Mouse (Mus musculus) adrenal gland, postnatal 10 days (tissue): ENCODE measurements around the gene Hoxd10. TPM values are rescaled to one million over a fixed set of nuclear protein-coding genes. Genes with fewer than 3 reads are reported as not detected.
A peak's percentile ranks its signal among the peaks of the same experiment; 100 is the strongest.

Experiments used
- DNase-seq: peaks from one replicate; pipeline ENCODE4 v3.0.0; 2021; ENCODE audit warnings: mixed read lengths
- total RNA-seq, 2 experiments: library from RNA; stranded (reverse); gene quantifications; 2 replicates each; pipeline ENCODE4 v1.2.3; 2021

Gene Hoxd10
- total RNA-seq, 2 experiments from 2014 or later, result 0.15 to 0.27 TPM

GRCm38 (mm10) chr2:74709465-74710419 is 18.0 kb downstream of the Hoxd10 start:
- peak; percentile 4 for DNase-seq

DNA sequence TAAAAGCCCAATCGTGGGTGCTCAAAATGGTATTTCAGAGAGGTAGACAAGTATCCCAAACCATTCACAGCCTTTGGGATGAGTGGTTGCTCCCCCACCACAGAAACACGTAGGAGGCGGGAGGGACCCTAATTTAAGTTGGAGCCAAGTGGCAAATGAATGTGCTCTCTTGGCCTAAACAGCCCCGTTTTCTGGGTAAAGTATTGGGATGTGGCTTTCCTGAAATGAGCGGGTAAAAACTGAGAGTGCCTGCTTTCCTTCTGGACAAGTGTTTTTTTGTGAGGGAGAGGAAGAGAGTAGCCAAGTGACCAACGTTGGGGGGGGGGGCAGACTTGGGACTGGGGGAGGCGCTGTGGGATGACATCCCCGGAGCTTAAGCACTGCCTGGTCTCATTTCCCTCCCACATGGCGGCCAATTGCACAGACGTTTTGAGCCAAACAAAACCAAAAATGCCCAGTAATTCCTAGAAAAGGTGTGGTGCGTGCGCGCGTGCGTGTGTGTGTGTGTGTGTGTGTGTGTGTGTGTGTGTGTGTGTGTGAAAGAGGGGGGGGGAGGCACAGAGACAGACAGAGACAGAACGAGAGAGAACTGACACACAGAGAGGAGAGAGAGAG is 19.3 kb downstream of the Hoxd10 start:
- DNase-seq, result peak; percentile 44

DNA sequence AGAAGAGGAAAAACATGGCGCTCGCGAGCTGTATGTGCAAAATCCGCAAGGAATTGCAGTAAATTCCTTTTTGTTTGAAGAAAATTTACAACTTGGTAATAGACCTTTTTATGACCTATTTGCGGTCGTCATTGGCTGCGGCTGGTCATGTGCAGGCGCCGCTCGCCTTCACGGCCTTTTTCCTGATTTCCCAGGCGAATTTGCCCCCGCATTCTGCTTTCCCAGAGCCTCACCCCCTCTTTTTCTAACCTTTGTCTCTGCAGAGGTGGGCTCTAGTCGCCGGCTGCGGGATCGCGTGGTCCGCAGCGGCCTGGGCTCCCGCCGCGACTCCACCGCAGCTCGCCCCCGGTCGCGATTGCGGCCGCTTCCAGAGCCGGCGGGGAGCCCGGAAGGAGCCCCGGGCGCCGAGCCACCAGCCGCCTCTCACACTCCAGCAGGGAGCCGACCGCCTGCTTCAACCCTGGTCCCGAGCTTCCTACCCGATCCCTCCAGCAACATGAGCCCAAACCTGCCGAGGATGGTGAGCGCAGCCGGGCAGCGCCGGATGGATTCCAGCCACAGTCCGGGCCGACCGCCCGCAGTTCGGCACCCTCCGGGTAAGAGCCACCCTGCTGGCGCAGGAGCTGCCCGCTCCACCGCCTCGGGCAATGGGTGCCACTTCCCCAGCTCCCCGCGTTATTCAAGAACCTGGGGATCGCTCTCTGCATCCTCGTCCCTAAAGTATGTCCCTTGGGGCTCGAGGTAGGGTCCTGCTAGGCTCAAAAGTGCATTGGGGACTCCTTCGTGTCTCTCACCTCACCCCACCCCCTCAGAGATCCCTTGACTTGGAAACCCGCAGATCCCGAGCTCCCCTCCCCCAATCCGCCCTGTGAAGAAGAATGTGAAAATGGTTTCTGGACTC is 20.2 kb downstream of the Hoxd10 start, which contains the start of the genes Hoxd3 and Hoxd4:
Gene Hoxd3 (plus strand): TSS at position 207 of the 901 bp plus-strand sequence.
Gene Hoxd4 (plus strand): TSS at position 209 of the 901 bp plus-strand sequence.
- DNase-seq, result peak; percentile 70

GRCm38 (mm10) chr2:74713239-74714150 is 21.8 kb downstream of the Hoxd10 start:
- DNase-seq, result peak; percentile 6

GRCm38 (mm10) chr2:74714156-74714789 is 22.5 kb downstream of the Hoxd10 start:
- peak; percentile 32 for DNase-seq

DNA sequence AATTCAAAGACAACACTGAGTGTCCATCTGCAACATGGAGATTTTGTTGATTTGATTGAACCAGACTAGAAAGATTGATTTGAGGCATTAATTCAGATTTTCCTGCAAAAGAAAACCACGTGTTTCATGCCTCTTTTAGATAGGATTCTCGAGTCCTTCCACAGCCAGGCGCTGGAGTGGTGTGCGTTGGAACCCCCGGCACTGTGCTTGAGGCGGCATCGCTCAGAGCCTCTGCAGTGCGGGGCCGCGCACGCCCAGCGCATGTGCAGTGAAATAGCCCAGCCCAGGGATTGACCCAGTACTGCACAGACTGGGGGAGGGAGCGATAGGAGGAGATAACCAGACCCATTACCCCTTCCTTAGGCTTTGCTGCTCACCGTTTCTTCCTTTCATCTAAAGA is 23.2 kb downstream of the Hoxd10 start:
- DNase-seq, result peak; percentile 75

DNA sequence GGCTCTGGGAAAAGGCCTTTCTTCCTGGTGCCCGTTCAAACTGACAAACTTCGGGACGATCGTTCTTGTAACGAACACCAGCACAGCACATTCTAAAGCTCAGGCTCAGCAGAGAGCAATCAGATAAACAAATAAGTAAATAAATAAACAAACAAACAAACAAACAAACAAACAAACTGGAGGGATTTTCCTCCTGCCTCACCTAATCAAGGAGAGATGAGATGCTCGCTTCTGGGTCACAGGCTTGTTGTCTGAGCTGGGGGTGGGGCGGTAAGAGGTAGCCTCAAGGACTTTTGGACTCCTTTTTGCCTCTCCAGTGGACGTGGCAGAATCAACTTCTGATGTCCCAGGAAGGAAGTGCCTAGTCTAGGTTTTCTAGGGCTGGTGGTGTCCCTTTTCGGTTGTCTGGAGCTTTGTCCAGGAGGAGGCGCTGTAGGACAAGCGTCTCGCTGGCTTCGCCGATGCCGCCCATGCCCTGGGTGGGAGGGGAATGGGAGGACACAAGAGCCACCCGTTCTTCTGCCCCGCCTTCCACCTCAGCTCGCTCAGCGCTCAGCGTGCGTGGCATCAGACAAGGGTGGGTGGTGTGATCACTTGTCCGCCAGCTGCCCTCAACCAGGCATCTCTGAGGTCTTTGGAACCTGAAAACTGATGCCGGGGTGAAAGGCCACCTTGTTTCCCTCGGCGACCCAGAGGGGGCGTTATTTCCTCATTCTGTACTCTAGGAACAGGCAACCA is 23.9 kb downstream of the Hoxd10 start:
- DNase-seq, result peak; percentile 97

- no peak for DNase-seq
These were observed 28.7 kb downstream of the Hoxd10 start for GRCm38 (mm10) chr2:74720384-74720783.

DNA sequence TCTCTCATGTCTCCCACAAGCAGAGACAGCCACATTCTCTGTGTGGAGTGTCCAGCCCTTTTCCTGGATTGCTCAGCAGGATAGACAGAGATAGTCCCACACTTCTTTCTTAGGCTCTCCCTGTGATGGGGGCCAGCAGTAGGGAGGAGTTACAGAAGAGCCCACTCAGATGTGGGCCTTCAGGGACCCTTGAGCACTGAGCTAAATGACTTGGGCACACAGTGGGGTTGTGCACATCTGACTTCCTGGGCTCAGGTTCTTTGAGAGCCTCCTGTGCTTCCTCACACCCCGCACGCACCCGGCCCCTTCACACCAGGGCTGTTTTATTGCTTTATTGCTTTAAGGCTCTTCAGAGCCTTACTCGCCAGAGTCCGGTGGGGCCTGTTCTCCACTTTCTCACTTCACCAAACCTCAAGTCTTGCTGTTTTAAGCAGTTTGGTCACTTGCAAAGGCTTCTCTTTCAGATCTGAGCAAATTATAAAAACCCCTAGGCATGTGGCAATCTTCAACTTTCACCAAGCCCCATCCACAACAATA is 29.3 kb downstream of the Hoxd10 start:
- DNase-seq, result no peak

DNA sequence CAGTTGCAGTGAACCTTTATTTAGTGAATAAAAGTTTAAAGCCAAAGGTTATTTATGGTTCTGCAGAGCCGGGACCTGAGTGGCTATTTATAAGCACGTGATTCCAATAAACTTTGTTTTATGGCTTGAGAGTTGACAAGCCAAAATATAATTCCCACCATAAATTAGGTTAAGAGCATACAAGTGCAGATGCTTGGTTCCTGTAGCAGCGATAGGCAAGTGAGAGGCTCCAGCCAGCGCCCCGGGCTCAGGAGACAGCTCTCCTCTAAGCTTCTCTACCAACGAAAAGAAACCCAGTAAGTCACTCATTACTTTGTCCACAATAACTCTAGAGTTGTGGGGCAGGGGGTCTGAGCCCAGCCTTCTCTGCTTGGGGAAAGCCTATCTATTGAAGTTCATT is 30.2 kb downstream of the Hoxd10 start:
- no peak for DNase-seq

GRCm38 (mm10) chr2:74722949-74723348 is 31.2 kb downstream of the Hoxd10 start:
- no peak for DNase-seq

- peak; percentile 40 for DNase-seq
These were observed 32.7 kb downstream of the Hoxd10 start for GRCm38 (mm10) chr2:74724244-74725015.

DNA sequence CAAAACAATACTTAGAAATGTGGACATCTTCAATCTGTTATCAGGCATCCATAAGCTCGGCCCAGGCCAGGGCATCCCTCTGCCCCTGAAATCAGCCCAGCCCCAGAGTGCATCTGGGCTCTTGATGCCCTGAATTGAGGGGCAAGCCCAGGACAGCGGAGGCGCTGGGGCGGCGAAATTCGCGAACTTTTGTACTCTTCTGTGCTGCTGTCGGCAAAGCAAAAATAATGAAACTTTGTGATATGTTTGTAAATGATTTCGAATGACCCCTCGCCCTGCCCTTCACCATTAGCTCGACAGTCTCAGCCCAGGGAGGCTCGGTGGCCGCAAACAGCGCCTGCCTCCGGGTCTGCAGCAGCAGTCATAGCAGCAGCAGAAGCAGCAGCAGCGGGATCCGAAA is 33.4 kb downstream of the Hoxd10 start:
- no peak for DNase-seq

- peak; percentile 66 for DNase-seq
These were observed 34.8 kb downstream of the Hoxd10 start, which contains the start of gene Gm28230 for GRCm38 (mm10) chr2:74726551-74726950. Gene Gm28230, plus strand, starts transcription at chr2:74726728.

GRCm38 (mm10) chr2:74726973-74727639 is 35.4 kb downstream of the Hoxd10 start:
- DNase-seq, result no peak

GRCm38 (mm10) chr2:74727640-74728302 is 36.0 kb downstream of the Hoxd10 start:
- DNase-seq, result no peak

GRCm38 (mm10) chr2:74728303-74728680 is 36.6 kb downstream of the Hoxd10 start:
- no peak for DNase-seq

DNA sequence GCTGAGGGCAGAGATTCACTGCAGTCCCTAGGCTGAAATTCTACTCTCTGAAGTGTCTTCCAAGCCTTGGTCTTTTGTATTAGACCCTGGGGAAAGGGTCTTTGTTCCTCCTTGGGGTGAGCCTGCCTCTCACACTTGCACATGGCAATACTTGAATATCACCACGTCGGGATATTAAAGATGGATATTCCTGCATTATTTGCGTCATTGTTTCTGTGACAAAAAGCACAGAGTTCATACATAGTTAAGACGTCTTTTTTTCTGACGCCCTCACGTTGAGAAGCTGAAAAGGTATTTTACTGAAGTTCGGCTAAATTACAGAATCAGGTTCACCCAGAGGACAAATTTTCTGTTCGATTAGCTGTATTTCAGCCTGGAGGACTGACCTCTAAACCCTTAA is 38.6 kb downstream of the Hoxd10 start:
- no peak for DNase-seq
